Mouse (Mus musculus) right cerebral cortex, postnatal 14 days (tissue): ENCODE measurements at regions not wholly inside any gene's neighbourhood (a gene's known extent, or its start where the extent isn't known, plus 50 kb on each side); places are given as distances from the start of the nearest gene placed in this dataset.

ENCODE experiments used
- DNase-seq: peaks from one replicate; pipeline ENCODE4 v3.0.0; 2022

DNA sequence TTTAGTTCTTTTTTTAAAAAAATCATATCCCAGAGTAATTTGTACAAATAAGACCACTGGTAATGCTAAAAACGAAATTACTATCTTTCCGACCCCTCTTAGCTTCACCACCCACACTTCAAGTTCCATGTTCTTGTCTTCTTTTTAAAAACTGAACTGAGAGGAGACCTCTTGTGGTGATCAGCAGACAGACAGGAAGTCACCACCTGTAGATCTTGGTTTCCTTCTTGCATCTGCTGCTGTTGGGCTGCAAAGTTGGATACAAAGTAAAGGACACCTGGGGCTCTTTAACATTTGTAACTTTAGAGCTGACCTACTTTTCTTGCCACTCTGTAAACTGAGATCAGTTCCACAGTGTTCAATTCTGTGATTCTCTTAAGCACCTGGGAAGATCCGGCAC is 216.4 kb downstream of the Cog6 start:
- DNase-seq: no peak

DNA sequence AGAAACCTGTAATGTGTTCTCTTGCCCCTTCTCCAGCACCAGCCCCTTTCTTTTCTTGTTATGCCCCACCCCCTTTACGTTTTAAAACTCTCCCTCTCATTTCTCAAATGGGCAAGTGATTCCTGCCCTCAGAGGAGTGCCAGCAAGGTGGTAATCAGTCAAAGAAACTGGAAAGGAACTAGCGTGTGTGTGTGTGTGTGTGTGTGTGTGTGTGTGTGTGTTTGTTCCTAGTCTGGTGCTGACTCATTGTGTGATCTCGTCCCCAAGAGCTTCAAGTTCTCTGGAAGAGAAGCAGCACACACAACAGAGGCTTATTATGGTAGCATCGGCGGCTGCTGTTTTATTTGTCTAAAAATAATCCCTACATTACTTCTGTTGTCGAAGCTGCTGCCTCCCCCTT is 219.2 kb downstream of the Cog6 start:
- no peak for DNase-seq

DNA sequence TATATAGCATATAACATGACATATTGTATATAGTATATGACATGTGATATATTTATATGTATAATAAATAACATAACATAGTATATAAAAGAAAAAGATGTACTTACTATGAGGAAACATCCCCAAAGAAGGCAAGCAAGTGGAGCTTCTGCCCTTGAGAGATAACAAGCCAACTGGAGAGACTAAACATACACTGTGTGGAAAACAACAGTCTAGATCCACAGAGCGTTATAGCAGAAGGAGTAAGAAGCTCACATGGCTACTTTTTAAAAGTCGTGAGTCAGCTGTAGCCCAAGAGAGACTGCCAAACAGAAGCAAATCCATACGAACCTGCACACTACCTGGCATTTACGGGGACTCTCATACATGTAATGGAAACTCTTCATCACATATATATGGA is 219.9 kb downstream of the Cog6 start:
- DNase-seq: no peak

DNA sequence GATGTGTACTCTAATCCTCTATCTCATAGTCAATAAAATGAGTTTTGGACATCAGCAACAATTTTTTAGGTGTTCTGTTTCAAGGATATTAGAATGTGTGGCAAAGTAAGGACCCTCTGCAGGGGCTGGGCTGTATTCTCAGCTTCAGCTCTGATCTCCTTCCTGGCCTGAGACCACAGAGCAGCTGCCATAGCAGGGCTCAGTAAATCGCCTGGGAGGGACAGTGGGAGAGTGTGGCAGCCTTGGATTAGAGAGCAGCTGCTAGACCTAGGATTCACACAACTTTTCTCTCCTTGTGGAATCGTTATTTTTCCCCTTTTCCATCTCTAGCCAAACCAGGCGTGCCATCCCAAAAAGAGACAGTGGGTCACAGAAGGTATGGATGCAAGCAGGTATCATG is 222.8 kb downstream of the Cog6 start:
- DNase-seq: no peak

DNA sequence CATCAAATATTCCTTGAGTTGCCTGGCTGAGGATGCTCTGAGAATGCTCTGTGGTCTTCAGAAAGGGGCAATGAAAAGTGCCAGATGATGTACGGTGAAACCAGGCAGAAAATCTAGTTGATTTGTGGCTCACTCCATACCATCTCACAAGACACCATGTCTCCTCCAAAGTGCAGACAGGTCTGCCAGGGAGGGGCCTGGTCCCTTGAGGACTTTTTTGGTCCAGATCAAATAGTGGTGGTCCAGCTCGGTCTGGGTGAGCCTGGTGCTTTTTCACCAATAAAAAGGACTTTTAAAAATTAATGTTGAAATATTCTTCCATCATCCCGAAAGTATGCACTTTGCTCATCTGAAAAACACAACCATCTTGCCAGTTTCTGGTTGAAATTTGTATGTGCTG is 224.2 kb downstream of the Cog6 start:
- DNase-seq: no peak

DNA sequence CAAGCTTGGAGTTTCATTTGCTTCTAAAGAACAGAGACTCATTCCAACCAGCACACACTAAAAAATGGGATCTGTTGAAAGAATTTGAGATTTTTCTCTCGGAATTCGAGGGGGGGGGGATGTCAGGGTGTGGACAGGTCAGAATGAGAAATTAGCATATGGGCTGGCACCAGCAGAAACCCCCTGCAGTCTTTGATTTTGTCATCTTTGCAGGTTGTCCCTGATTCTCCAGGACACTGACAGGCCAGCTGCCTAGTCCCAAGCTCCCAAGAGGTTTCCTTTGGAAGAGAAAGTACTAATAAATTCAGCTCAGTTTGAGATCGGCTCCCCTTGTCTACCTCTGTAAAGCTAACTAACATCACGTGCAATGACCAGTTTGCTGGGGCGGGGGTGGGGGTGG is 224.9 kb downstream of the Cog6 start:
- DNase-seq: no peak

DNA sequence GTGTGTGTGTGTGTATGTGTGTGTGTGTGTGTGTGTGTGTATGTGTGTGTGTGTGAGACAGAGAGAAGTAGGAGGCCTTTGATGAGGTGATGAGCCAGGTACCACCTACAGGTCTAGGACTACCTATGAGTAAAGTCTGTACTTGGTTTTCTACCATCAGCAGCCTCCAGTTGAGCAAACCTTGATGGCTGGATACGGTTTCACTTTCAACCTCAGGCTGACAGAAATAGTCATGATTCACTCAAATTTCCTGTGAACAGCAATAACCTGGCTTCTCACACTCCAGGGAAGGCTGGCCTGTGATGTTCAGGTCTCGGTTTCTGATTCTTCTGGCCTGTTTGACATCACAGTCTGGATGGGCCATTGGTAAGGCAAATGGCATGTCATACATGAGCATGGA is 226.1 kb downstream of the Cog6 start:
- DNase-seq: no peak

DNA sequence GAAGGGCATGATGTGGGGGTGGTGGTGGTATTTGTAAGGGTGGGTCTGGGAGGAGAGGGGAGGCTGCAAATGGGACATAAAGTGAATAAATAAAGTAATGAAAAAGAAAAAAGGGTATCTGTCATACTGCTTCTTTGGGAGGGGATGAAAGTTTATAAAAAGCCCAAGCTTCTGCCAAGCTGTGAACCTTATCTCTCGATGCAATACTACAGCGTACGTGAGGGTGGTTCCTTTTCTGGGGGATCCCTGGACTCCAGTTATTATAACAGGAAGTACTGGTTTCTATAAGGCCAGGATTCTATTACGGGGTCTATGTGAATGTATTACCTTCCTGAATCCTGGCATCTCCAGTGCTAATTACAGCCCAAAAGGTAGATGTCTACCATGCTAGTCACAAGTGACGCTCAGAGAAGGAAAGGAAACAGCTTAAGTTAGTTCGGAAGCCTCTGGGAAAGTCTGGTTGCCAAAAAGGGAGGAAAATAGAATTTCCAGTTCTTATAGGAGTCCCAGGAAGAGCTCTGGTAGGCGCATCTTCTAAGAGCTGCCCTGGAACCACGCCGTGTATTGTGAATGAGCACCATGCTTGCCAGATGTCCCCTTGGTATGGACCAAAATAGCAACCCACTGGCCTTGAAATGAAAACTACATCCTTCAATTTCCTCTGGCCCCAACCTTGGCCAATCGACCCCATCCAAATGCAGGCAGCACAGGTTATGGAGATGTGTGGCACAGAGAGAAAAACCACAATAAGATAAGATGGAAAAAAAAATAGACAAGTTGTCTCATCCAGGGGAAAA is 228.9 kb downstream of the Cog6 start:
- no peak for DNase-seq

DNA sequence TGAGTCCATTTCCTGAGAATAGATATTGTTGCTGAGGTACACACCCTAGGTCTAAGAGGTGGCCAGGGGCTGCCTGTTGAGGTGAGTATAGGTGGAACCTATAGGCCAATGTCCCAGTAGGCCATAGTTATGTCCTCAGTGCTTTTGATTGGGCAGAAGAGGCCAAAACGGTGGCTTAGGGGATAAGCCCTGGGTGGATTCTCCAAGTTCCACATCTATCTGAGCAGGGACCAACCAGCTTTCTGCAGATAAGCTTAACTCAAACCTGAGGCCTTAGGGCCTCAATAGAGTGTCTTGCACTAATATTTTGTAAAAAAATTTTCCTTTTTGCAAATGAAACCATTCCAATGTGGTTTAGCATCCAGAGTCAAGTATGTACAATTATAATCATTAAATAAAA is 231.4 kb downstream of the Cog6 start:
- no peak for DNase-seq

DNA sequence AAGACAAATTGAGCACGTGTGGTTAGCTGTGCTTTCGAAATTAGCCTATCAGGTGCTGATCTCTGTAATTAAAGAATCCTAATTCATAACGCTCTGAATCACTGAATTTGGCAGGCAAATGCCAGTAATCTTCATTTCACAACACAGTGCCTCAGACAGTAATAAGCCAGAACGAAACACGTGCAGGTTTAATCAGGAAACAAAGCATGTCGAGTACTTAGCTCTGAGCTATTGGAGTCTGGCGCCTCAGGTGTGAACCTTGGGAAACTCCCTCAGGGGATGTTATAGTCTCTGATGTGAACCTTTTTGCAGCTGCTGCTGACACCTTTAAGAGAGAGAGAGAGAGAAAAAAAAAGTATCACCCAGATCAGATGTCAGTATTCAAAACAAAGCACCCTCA is 232.6 kb downstream of the Cog6 start:
- no peak for DNase-seq

DNA sequence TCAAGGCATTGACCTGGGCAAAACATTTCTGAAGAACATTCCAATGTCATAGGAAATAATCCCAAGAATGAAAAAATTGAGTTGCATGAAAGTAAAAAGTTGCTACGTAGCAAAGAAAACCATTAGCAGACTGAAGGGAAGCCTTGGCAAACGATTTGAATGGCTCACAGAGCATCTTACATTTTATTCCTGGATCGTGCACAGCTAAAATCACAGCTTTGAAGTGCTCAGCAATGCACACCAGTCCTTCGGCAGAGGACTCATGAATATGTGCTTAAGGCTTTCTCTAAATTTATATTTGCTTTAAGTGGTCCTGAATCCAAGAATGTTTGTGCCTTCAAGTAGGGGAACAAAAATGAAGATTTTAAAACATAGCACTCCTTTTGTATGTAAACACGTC is 234.5 kb downstream of the Cog6 start:
- DNase-seq: no peak

DNA sequence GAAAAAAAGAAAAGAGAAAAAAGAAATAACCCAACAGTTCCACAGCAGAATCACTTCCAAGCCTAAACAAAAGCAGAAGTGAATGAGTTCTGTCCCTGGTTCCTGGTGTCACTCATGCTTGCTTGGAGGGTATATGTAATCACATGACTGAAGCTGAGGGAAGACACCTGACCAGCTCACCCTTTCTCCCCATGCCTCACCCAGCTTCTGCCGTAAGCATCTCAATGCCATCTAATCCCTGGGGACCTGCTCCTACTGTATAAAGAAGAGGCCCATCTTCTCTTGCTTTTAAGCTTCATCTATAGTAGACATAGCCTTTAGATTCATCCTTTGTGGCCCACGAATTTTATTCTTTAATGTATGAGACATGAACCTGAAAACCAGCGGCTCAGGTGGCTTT is 235.5 kb downstream of the Cog6 start:
- no peak for DNase-seq

DNA sequence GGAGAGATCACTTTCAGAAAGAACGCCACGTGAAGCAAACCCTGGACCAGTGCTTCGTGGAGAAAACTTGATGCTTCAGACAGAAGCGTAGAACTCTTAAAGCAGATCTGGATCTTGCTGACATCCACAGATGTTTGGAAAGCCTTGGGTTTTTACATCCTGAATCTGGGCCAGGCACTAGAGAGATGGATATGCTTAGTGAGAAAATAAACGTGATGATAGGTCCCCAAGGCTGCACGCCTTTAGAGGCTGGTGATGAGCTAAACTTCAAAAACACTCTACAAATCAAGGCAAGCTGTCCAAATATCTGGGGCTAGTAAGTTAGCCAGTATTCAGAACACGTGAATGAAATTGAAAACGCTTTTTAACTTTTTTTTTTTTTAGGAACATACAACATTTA is 236.7 kb downstream of the Cog6 start:
- DNase-seq: no peak

DNA sequence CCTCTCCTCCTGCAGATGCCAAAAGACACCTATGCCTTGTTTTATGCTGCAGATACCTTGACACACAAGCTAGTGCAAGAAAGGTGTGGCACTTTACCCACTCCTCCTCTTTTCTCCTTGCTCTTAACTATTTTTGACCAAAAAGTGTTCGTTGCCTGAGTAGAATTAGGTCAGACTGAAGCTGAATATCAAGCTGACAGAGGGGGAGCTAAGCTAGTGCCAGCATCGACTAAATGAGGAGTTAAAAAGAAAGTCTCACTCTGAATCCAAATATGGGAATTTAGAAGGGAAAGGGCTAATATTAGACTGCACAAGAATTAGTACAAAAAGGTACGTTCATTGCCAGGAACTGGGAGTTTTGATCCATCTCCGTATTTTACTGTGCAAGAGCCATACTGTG is 241.2 kb downstream of the Cog6 start:
- DNase-seq: no peak

DNA sequence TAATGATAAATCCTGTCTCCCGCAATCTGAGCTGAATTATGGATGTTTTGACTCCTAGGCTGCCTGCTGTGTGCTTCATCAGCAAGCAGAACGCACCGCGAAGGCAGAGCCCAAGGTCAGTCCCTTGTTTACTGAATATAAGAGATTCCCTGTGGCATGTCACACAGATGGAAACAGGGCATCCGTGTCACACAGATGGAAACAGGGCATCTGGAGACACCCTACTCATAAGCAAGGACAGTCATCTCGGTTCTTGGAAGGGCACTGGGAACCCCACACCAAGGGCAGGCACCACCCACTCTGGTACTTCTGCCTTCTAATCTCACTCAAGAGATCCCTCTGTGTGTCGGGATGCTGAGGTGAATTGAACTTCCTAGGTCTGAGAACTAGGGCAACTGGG is 241.9 kb downstream of the Cog6 start:
- DNase-seq: no peak

DNA sequence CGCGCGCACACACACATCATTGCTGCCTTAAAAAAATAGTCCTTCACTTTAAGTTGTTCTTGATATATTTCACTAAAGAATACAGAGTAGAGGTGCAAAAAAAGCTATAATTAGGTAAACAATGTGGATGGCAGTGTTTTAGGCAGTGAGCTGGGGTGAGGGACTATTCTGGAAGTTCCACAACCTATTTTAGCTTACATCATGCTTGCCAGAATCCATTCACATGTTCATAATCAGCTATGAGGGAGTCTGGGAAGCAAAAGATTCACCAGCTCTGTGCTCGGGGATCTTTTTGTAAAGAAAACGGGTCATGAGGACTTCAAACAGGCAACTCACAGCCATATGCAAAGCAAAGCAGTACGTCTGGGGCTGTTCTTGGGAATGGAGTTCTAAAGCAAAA is 242.3 kb downstream of the Cog6 start:
- no peak for DNase-seq

DNA sequence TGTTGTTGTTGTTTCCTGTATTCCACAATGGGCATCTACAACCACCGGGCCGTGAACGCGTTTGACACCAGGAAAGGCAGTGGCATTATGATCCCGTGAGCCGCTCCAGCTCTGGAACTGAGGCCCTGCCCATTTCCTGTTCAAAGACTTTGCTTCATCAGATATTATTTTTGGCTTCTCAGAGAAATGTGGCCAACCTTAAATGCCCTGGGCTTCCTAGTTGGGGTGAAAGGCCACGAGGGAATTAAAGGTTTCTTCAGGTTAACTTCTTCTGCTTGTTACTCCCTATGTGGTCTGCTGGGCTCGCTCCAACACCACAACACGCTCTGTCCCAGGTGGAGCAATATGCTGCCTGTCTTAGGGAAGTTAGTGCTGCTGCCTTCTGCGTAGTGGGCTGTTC is 249.8 kb downstream of the Cog6 start:
- DNase-seq: no peak

DNA sequence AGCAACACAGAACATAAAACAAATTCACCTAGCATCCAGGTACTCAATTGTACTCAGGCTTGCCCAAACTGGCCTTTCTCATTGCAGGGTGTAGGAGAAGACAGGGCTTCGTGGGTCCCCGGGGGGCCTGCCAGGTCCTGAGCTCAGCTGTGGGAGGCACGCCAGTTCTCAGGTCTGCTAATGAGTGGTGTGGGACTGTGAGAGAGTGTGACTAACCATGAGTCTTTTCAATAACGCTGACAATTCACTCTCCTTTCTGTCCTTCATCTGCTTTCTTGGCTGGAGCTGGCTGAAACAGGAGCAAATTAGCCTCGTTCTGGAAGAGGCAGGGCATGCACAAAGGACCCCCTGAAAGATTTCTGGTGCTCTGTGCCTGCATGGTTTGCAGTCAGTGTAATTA is 250.2 kb downstream of the Cog6 start:
- no peak for DNase-seq

DNA sequence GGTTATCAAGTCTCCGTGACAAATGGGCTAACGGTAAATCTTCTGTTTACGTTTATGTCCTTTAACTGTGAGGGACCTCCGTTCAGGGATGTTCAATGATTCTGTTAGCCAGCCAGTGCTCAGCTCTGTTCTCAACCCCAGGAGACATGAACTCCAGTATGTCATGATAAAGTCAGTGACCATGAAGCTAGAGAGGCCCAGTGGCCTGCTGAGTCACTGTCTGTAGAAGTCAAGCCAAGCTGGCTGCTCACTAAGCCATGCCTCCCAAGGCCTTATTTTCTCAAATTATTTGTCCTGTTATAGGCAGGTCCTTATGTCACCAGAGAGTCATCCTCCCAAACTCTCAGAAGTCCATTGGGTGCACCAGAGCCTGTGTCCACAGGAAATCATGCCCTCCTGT is 252.9 kb downstream of the Cog6 start:
- no peak for DNase-seq

DNA sequence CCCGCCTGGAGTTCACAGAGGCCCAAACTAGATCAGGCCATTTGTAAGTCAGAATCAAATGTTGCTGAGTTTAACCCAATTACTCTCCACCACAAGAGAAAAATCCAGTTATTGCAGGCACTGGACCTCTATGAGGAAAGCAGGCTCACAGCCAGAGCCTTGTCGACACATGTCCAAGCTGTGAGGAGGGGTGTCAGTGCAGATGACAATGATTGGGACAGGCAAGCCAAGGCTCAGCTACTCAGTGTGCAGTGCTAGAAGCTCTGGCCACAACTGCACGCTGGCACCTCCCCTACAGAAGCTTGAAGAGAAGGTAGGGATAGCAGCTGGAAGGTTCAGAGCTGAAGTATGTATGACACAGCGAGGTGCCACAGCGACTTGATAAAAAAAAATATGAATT is 253.4 kb downstream of the Cog6 start:
- DNase-seq: no peak

DNA sequence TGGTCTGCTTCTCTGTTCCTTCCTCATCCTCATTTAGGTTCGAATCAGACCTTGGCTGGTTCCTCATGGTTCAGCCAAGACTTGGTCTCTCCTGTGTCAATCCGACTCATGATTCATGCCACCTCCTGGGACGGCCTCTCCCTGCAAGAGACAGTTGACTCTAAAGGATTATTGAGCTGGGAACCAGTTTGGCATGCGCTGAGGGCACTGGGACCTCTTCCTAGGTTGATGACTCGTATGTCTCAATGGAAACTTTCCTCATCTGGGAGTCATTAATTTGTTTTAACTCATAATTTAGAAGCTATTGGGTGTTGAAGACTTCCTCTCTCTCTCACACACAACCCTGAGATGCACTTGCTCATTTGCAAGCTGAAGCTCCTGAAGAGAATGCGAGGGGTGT is 254.5 kb downstream of the Cog6 start:
- DNase-seq: no peak

DNA sequence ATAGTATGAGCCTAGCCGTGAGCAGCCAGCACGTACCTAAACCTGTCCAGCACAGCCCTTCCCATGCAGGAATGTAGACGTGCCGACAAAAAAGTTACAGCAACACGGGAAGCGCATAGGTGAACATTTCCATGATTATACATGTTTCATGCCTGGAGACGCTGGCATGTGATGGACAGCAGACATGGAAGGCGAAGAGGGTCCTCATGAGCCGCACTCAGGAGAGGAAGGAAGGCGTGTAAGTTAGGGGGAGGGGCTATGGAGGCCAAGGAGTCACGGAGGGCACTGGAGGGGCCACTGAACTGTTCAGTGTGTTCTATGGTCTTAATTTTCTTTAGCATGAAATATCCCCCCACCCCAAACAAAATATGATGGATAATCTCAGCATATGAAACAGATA is 257.2 kb downstream of the Cog6 start:
- no peak for DNase-seq

DNA sequence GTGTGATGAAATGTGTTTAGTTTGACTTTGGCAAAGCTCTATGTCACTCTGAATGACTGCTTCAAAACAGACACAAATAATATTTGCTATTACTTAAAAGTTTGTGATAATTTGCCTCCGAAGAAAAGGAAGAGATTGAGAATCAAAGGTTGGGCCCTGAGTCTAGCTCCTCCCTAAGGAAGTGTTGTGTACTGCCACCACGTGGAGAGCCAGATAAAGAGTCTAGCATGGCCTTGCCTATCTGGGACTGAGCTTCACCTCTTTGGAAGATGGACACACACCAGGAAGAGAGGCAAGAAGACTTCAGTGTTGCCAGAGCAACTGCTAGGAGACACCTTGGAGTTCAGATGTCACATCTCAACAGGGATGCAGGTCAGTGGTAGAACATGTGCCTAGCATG is 258.5 kb downstream of the Cog6 start:
- DNase-seq: peak; percentile 20

DNA sequence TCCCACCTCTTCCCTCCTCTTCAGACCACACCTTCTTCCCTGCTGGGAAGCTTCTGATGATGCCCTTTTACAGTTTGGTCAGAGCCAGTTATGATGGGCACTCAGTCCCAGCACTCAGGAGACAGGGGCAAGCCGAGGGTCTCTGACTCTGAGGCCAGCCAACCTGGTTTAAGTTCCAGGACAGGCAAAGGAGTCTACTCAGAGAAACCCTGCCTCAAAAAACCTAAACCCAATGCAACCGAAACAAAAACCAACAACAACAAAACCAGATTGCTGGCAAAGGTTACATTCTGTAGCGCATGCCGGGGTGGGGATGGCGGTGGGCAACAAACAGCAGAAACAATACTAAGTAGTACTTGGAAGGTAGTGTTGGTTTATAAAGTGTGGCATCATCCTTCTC is 260.2 kb downstream of the Cog6 start:
- no peak for DNase-seq

DNA sequence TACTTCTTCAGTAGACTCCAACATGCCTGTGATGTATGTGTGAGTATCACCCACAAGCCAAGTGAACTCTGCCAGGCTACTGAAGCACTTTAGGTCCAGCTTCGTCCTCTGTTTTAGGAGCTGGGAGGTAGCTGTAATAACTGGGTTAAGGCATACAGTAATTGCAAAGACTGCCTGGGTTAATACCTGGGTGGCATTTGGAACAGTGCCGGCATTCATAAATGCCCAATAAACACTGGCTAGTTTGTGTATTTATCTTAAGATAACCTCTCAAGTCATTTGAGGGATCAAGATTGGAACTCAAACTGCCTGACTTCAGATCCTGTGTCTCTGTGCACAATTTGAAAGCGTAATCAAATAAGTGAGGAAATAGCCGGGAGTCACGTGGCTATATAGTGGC is 261.0 kb downstream of the Cog6 start:
- no peak for DNase-seq

DNA sequence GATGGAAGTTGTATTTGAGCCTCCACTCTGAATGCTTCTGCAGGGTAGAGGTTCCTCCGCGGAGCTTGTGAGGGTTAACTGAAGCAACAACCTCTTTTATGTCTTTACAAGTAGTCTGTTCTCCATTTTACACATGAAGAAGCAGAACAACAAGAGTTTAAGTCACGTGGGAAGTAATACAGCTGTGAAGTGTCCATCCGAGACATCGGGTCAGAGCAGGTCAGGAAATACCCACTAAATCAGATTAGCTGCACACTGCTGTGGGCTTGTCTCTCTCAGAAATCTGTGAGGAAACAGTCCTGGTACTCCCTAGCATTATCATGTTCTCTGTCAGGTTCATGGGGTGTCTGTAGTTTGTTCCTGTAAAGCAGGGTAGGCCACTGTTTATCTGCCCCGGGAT is 262.1 kb downstream of the Cog6 start:
- no peak for DNase-seq
